Mouse (Mus musculus): ENCODE measurements at regions not wholly inside any gene's neighbourhood (a gene's known extent, or its start where the extent isn't known, plus 50 kb on each side); places are given as distances from the start of the nearest gene placed in this dataset.

GRCm38 (mm10) chr15:7650705-7651104 lies 159.9 kb upstream of the Gdnf start:
- H3K4me3 ChIP-seq (replicated peaks; ENCODE audit: low read length), result no peak overlapping the region
- no peak overlapping the region for H3K27ac ChIP-seq (ENCODE audit: low read length)
- no peaks in the 10 kb centered on the region for H3K27me3 ChIP-seq (ENCODE audit: control insufficient read depth, insufficient read depth, low read length)
- no peak overlapping the region for H3K4me2 ChIP-seq (ENCODE audit: low read depth, low read length)
- H3K9me3 ChIP-seq (replicated peaks; ENCODE audit: control insufficient read depth, low read length), result no peaks in the 10 kb centered on the region
- no peaks in the 10 kb centered on the region for H3K4me1 ChIP-seq (ENCODE audit: control insufficient read depth, insufficient read depth, low read length)
- no peaks in the 10 kb centered on the region for H3K36me3 ChIP-seq (ENCODE audit: control insufficient read depth, insufficient read depth, low read length)
- ATAC-seq (ENCODE audit: insufficient read depth, low FRiP score), result no peak
- WGBS, result 40% methylated on average over 3 of the region's 3 CpGs
- no peak overlapping the region for H3K9ac ChIP-seq (ENCODE audit: low read length)

DNA sequence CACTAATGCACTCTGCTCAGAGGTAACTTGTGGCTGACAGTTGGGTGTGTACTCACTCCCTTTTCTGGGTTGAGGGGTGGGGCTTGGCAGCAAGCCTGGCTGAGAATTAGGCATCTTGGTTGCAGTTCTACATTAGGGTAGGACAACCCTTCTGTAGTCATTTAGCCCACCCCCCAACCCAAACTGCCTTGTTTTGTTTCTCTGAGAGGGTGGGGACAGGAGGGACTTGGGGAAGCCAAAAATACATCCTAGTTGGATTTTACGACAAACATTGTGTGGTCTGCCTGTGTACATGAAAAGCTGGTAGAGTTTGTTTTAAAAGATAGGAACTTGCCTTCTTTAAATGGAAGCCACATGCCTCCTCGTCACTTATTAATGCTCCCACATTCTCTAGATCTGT lies 146.8 kb upstream of the Gdnf start:
- Histone ChIP-seq H3K4me1 (ENCODE audit: control insufficient read depth, insufficient read depth, low read length) (no peaks in the 10 kb centered on the region), H3K27me3 (ENCODE audit: control insufficient read depth, insufficient read depth, low read length) (no peaks in the 10 kb centered on the region), H3K4me3 (replicated peaks; ENCODE audit: low read length) (no peak overlapping the region), H3K9me3 (replicated peaks; ENCODE audit: control insufficient read depth, low read length) (no peaks in the 10 kb centered on the region), H3K36me3 (ENCODE audit: control insufficient read depth, insufficient read depth, low read length) (no peaks in the 10 kb centered on the region), H3K4me2 (ENCODE audit: low read depth, low read length) (no peak overlapping the region), H3K27ac (ENCODE audit: low read length) (no peak overlapping the region), H3K9ac (ENCODE audit: low read length) (no peak overlapping the region)
- ATAC-seq (ENCODE audit: insufficient read depth, low FRiP score), result no peak
- WGBS, result 43% methylated on average over 2 of the region's 2 CpGs

DNA sequence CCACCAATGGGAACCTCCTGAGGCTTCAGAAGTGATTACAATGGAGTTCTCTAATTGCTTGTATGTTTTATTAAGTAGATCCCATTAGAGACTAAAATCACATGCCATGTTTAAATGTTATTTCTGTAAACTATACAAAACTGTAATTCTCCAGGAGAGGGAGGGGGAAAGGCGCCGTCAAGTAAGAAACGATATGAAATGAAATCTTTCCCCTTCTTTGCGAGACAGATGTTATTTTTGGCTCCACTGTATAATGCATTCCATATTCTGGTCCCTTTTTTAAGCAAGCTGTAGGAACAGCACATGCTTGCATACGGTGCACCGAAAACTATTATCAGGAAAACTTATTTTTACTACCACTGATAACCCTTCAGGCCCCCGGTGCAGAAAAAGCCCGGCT lies 141.0 kb upstream of the Gdnf start:
- Histone ChIP-seq H3K27ac (ENCODE audit: low read length) (no peak overlapping the region), H3K27me3 (ENCODE audit: control insufficient read depth, insufficient read depth, low read length) (no peaks in the 10 kb centered on the region), H3K36me3 (ENCODE audit: control insufficient read depth, insufficient read depth, low read length) (no peaks in the 10 kb centered on the region), H3K4me3 (replicated peaks; ENCODE audit: low read length) (no peak overlapping the region), H3K4me1 (ENCODE audit: control insufficient read depth, insufficient read depth, low read length) (no peaks in the 10 kb centered on the region), H3K4me2 (ENCODE audit: low read depth, low read length) (no peak overlapping the region), H3K9ac (ENCODE audit: low read length) (no peak overlapping the region), H3K9me3 (replicated peaks; ENCODE audit: control insufficient read depth, low read length) (no peaks in the 10 kb centered on the region)
- no peak for ATAC-seq (ENCODE audit: insufficient read depth, low FRiP score)
- 51% methylated on average over 8 of the region's 8 CpGs for WGBS

- Histone ChIP-seq H3K27ac (ENCODE audit: low read length) (no peak overlapping the region), H3K4me3 (replicated peaks; ENCODE audit: low read length) (no peak overlapping the region), H3K4me1 (ENCODE audit: control insufficient read depth, insufficient read depth, low read length) (no peaks in the 10 kb centered on the region), H3K4me2 (ENCODE audit: low read depth, low read length) (no peak overlapping the region), H3K36me3 (ENCODE audit: control insufficient read depth, insufficient read depth, low read length) (no peaks in the 10 kb centered on the region), H3K9me3 (replicated peaks; ENCODE audit: control insufficient read depth, low read length) (no peaks in the 10 kb centered on the region), H3K27me3 (ENCODE audit: control insufficient read depth, insufficient read depth, low read length) (no peaks in the 10 kb centered on the region), H3K9ac (ENCODE audit: low read length) (no peak overlapping the region)
- ATAC-seq (ENCODE audit: insufficient read depth, low FRiP score), result no peak
- WGBS, result 68% methylated on average over 1 of the region's 1 CpGs
Measured at GRCm38 (mm10) chr15:7676970-7677369, 133.7 kb upstream of the Gdnf start.

GRCm38 (mm10) chr15:7678711-7679110 lies 131.9 kb upstream of the Gdnf start:
- Histone ChIP-seq H3K27ac (ENCODE audit: low read length) (no peak overlapping the region), H3K4me2 (ENCODE audit: low read depth, low read length) (no peak overlapping the region), H3K9me3 (replicated peaks; ENCODE audit: control insufficient read depth, low read length) (no peaks in the 10 kb centered on the region), H3K4me3 (replicated peaks; ENCODE audit: low read length) (no peak overlapping the region), H3K36me3 (ENCODE audit: control insufficient read depth, insufficient read depth, low read length) (no peaks in the 10 kb centered on the region), H3K27me3 (ENCODE audit: control insufficient read depth, insufficient read depth, low read length) (no peaks in the 10 kb centered on the region), H3K9ac (ENCODE audit: low read length) (no peak overlapping the region), H3K4me1 (ENCODE audit: control insufficient read depth, insufficient read depth, low read length) (no peaks in the 10 kb centered on the region)
- WGBS, result 89% methylated on average over 8 of the region's 8 CpGs
- ATAC-seq (ENCODE audit: insufficient read depth, low FRiP score), result no peak

DNA sequence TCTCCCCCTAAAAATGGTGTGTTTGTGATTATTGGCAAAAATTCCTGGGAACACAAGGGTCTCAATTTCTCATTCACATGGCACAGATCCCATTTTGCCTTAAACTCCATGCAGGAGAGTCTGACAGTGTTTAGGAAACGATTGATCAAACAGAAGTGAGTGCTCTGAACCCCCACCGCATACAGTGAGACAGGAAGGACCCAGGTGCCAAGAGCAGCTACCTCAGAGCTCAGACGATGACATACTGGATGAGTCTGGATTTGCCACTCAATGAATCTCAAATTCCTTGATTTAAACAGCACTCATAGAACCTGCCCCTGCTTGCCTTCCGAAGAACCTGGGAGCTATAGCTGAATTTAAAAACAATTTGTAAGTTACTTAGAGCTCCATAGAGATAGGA lies 129.6 kb upstream of the Gdnf start:
- H3K27me3 ChIP-seq (ENCODE audit: control insufficient read depth, insufficient read depth, low read length), result no peaks in the 10 kb centered on the region
- WGBS, result 39% methylated on average over 4 of the region's 4 CpGs
- H3K9me3 ChIP-seq (replicated peaks; ENCODE audit: control insufficient read depth, low read length), result no peaks in the 10 kb centered on the region
- H3K4me1 ChIP-seq (ENCODE audit: control insufficient read depth, insufficient read depth, low read length), result no peaks in the 10 kb centered on the region
- no peak overlapping the region for H3K4me3 ChIP-seq (replicated peaks; ENCODE audit: low read length)
- no peak overlapping the region for H3K4me2 ChIP-seq (ENCODE audit: low read depth, low read length)
- H3K9ac ChIP-seq (ENCODE audit: low read length), result no peak overlapping the region
- H3K36me3 ChIP-seq (ENCODE audit: control insufficient read depth, insufficient read depth, low read length), result no peaks in the 10 kb centered on the region
- no peak overlapping the region for H3K27ac ChIP-seq (ENCODE audit: low read length)
- ATAC-seq (ENCODE audit: insufficient read depth, low FRiP score), result no peak

- 48% methylated on average over 8 of the region's 8 CpGs for WGBS
- no peak overlapping the region for H3K9ac ChIP-seq (ENCODE audit: low read length)
- no peaks in the 10 kb centered on the region for H3K9me3 ChIP-seq (replicated peaks; ENCODE audit: control insufficient read depth, low read length)
- no peak overlapping the region for H3K4me2 ChIP-seq (ENCODE audit: low read depth, low read length)
- H3K27ac ChIP-seq (ENCODE audit: low read length), result no peak overlapping the region
- H3K27me3 ChIP-seq (ENCODE audit: control insufficient read depth, insufficient read depth, low read length), result no peaks in the 10 kb centered on the region
- no peak overlapping the region for H3K4me3 ChIP-seq (replicated peaks; ENCODE audit: low read length)
- no peaks in the 10 kb centered on the region for H3K36me3 ChIP-seq (ENCODE audit: control insufficient read depth, insufficient read depth, low read length)
- H3K4me1 ChIP-seq (ENCODE audit: control insufficient read depth, insufficient read depth, low read length), result no peaks in the 10 kb centered on the region
- no peak for ATAC-seq (ENCODE audit: insufficient read depth, low FRiP score)
Measured at GRCm38 (mm10) chr15:7683235-7683974, 127.2 kb upstream of the Gdnf start.

- ATAC-seq (ENCODE audit: insufficient read depth, low FRiP score), result no peak
- H3K4me3 ChIP-seq (replicated peaks; ENCODE audit: low read length), result no peak overlapping the region
- no peak overlapping the region for H3K4me2 ChIP-seq (ENCODE audit: low read depth, low read length)
- H3K27ac ChIP-seq (ENCODE audit: low read length), result no peak overlapping the region
- H3K9ac ChIP-seq (ENCODE audit: low read length), result no peak overlapping the region
- H3K4me1 ChIP-seq (ENCODE audit: control insufficient read depth, insufficient read depth, low read length), result no peaks in the 10 kb centered on the region
- no peaks in the 10 kb centered on the region for H3K36me3 ChIP-seq (ENCODE audit: control insufficient read depth, insufficient read depth, low read length)
- WGBS, result 61% methylated on average over 1 of the region's 1 CpGs
- H3K27me3 ChIP-seq (ENCODE audit: control insufficient read depth, insufficient read depth, low read length), result no peaks in the 10 kb centered on the region
- no peaks in the 10 kb centered on the region for H3K9me3 ChIP-seq (replicated peaks; ENCODE audit: control insufficient read depth, low read length)
Measured at GRCm38 (mm10) chr15:7691251-7691650, 119.4 kb upstream of the Gdnf start.

DNA sequence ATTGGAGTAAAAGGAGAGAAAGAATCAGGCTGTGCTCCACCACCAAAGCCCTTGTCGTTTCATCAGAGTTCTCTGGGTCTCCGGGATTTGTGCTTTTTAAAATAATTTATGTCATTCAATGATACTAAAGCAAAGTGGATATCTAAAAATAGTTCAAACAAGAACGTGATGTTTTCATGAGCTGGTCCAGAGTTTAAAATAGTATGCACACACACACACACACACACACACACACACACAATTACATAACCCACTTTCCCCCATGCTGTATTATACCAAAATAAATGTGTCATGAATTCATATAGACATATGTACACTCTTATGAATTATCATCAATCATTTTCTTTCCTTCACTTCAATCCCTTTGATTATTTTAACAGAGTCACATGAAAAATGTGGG lies 118.5 kb upstream of the Gdnf start:
- no peaks in the 10 kb centered on the region for H3K36me3 ChIP-seq (ENCODE audit: control insufficient read depth, insufficient read depth, low read length)
- 43% methylated on average over 3 of the region's 3 CpGs for WGBS
- no peaks in the 10 kb centered on the region for H3K9me3 ChIP-seq (replicated peaks; ENCODE audit: control insufficient read depth, low read length)
- H3K4me1 ChIP-seq (ENCODE audit: control insufficient read depth, insufficient read depth, low read length), result no peaks in the 10 kb centered on the region
- H3K9ac ChIP-seq (ENCODE audit: low read length), result no peak overlapping the region
- ATAC-seq (ENCODE audit: insufficient read depth, low FRiP score), result no peak
- H3K27me3 ChIP-seq (ENCODE audit: control insufficient read depth, insufficient read depth, low read length), result no peaks in the 10 kb centered on the region
- no peak overlapping the region for H3K4me3 ChIP-seq (replicated peaks; ENCODE audit: low read length)
- no peak overlapping the region for H3K27ac ChIP-seq (ENCODE audit: low read length)
- H3K4me2 ChIP-seq (ENCODE audit: low read depth, low read length), result no peak overlapping the region
